Mouse (Mus musculus): Measurements from ENCODE around the gene Pyurf. TPM values are rescaled to one million over a fixed set of nuclear protein-coding genes. Genes with fewer than 3 reads are reported as not detected.

The Pyurf gene
- polyA plus RNA-seq (2012; rRNA removed): 17.0 and 19.1 TPM in 2 replicates

DNA sequence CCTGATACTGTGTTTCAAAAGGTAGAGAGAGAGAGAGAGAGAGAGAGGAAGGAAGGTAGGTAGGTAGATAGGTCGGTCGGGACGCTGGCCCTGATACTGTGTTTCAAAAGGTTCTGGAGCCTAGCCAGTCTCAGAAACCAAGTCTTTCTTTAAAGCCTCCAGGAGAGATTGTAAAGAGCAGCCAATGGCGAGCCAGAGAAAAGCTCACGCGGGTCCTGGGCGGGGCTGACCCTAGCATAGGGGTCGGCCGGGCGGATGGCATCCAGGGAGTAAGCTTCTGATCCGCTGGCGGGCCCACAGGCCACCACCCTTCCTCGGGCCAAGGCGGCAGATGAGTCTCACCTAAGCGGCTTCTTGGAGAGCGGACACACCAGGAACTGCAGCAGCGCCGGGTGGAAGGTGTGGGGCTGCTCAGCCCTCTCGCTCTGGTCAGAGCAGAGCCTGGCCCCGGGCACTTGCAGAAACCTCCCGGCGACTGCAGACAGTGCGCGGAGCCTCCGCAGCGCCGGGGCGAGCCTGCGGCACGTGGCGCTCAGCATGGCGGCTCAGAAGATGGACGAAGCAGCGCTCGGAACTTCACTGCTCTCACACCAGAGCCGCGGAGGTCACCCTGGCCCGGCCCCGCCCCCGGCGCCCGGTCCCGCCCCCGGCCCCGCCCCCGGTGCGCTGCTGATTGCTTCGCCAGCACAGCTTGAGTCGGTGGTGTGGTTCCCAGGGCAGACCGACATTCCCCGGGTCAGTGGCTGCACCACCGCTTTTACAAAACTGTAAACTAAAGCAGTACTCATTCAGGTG, at the start of gene Pyurf:
Pyurf (minus strand) TSS at position 612 of the 795 bp plus-strand sequence.

DNA sequence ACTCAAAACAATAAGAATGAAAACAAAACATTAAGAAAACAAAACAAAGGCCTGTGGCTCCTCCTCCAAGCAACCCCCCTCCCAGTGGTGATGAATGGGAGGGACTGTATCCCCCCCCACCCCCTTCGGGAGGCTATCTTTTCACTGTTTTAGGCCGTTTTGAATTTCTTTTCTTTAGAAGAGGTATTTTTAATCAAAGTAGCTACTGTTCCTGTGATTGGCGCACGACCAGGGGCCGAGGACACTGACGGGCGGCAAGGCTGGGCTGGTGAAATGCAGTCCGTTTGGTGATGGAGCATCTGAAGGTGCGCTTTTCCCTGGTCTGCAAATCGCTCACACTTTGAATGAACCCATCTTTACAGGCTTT, 10.5 kb upstream of the Pyurf start, which contains the start of gene Lancl2:
Lancl2 (plus strand) TSS at position 165 of the 367 bp plus-strand sequence.

Other genes starting within 250 kb of the Pyurf start
- 0.59 and 0.93 TPM in 2 replicates for gene Ppm1k, start 156.6 kb downstream of the Pyurf start, polyA plus RNA-seq (2012; rRNA removed)
- 5.4 and 6.2 TPM in 2 replicates for gene Herc6, start 111.1 kb downstream of the Pyurf start, polyA plus RNA-seq (2012; rRNA removed)
- 2.3 and 2.8 TPM in 2 replicates for gene Lancl2, start 10.5 kb upstream of the Pyurf start, polyA plus RNA-seq (2012; rRNA removed)
- 15.0 and 16.1 TPM in 2 replicates for gene Vopp1, start 133.1 kb upstream of the Pyurf start, polyA plus RNA-seq (2012; rRNA removed)
- not detected in 2 replicates for gene Vmn1r21, start 158.3 kb upstream of the Pyurf start, polyA plus RNA-seq (2012; rRNA removed)
- not detected in 2 replicates for gene Vmn1r22, start 215.9 kb upstream of the Pyurf start, polyA plus RNA-seq (2012; rRNA removed)
- gene Vmn1r23, start 234.8 kb upstream of the Pyurf start, polyA plus RNA-seq (2012; rRNA removed): not detected in 2 replicates